Mouse (Mus musculus) stomach, postnatal 0 days (tissue): ENCODE results near the gene Cers5.

Source experiments
- CTCF ChIP-seq: IDR thresholded peaks from 2 replicates; pipeline ENCODE4 v1.5.1; 2016; ENCODE audit warnings: antibody characterized with exemption, low read depth, mild to moderate bottlenecking, moderate library complexity
- EP300 ChIP-seq: optimal IDR thresholded peaks from 2 replicates; pipeline ENCODE3; 2016; ENCODE audit warnings: antibody characterized with exemption

GRCm38 (mm10) chr15:99767467-99767866, 5.2 kb downstream of the Cers5 start:
- TF ChIP-seq EP300 (no peak), CTCF (no peak)
